Mouse (Mus musculus) heart, adult 18-20 months (tissue): ENCODE data around the gene Ndufs1. TPM values are rescaled to one million over a fixed set of nuclear protein-coding genes. Genes with fewer than 3 reads are reported as not detected.
A peak's percentile ranks its signal among the peaks of the same experiment; 100 is the strongest.

Experiments
- DNase-seq, 2 experiments: peaks; one replicate each; pipeline ENCODE4 v3.0.0; 2021 to 2022; ENCODE audit warnings: mixed read lengths in 1 of 2
- long read RNA-seq, 2 experiments: library from polyadenylated mRNA; stranded (forward); transcript quantifications; one replicate each; pipeline ENCODE4 v2.0.0; 2021
- total RNA-seq, 2 experiments: library from RNA; stranded (reverse); gene quantifications; 2 replicates each; pipeline ENCODE4 v1.2.3; 2021

Ndufs1 gene
- 100 to 1,000 TPM; 828 to 862 TPM for total RNA-seq
- long read RNA-seq, experiment 1, transcript Ndufs1-201 (19 exons, 2,661 nt) = major isoform, 605 of 1,045 reads
- long read RNA-seq, experiment 1, transcript Ndufs1-203 (19 exons, 2,590 nt) = minor isoform, 196 of 1,045 reads
- long read RNA-seq, experiment 1, partial matches to known transcripts = 26 of 1,045 reads
- long read RNA-seq, experiment 1, other reads (novel, unspliced or antisense) = 215 of 1,045 reads
- long read RNA-seq, experiment 2, transcript Ndufs1-203 (19 exons, 2,590 nt) = minor isoform, 101 of 515 reads
- long read RNA-seq, experiment 2, transcript Ndufs1-201 (19 exons, 2,661 nt) = major isoform, 289 of 515 reads
- long read RNA-seq, experiment 2, partial matches to known transcripts = 43 of 515 reads
- long read RNA-seq, experiment 2, other reads (novel, unspliced or antisense) = 77 of 515 reads

GRCm38 (mm10) chr1:63176604-63177421 lies at the start of gene Ndufs1, which contains the start of gene Eef1b2:
TSS of gene Ndufs1 (minus strand) at chr1:63176833.
TSS of gene Eef1b2 (plus strand) at chr1:63176825.
- DNase-seq = peak; percentile 98 to 99

DNA sequence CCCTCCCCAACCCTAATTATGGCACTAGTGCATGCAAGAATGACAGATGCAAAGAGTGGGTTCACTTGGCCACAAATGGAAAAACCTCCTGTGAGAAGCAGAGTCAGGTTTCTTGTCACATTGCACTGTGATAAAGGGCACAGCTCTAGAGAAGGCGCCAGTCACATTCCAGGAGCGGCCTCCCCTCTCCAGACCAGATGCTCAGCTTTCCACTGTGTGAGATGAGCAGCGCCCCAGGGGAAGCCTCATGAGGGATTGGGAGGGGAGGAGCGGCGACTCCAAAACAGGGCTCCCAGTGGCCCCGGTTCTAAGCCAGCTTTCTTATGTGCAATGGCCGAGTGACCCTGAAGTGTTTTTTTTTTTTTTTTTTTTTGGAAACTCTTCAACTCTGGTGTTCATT lies 49.3 kb upstream of the Ndufs1 start:
- no peak for DNase-seq

DNA sequence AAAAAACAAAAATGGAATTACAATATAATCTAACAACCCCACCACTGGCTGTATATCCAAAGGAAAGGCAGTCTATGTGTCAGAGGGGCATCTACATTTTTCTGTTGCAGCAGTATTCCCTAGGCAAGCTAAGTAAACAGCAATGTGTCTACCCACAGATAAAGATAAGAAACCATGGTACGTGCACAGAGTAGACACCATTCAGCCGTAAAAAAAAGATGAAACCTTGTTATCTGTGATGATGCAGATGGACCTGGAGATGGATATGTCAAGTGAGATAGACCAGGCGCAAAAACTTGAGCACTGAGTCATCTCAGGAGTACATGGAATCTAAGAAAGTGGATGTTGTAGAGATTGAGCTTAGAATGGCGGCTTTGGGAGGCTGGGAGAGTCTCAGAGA lies 48.4 kb upstream of the Ndufs1 start:
- no peak for DNase-seq

DNA sequence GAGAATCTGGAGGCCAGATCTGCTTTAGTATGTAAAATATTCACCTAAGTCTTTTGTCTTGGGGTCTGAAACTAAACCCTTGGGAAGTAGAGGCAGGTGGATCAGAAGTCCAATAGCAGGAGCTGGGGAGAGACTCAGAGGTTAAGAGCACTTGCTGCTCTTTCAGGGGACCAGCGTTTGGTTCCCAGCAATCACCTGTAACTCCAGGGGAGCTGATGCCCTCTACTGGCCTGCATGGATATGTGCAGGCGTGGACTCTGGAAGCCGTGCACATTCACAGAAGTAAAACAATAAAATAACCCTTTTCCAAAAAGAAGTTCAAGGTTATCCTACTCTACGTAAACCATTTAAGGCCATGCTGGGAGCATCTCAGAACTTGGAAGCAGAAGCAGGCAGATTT lies 42.6 kb upstream of the Ndufs1 start:
- DNase-seq = no peak

DNA sequence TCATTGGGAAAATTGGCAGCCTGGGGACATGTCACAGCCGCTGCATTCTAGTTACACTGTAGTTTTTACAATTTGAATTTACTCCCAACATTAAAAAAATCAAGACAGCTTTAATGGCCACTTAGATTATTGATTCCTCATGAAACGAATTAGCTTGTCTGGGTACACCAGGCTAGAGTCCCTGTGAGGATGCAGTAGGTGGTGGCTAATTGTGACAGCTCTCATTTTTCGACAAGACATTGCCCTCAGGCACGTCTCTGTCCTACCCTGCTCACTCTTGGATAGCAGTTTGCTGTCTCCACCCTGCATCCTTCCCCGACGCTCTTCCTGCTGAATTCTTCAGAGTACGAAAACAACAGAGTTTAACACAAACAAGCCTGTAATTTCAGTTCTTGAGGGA lies 38.0 kb upstream of the Ndufs1 start:
- peak in 1 of 2 experiments; percentile 23 for DNase-seq

DNA sequence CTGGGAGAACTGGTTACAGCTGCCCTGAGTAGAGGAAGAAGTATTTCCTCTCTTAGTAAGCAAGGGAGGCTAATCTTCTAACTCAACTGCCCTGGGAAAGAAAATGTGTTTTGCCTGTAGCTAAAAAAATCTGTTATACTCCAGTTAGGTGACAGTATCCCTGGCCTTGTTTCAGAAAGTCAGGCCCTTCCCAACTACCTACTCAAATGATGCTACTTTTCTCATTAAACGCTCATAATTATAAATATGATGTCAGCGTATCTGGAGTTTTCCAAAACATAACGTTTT lies 37.6 kb upstream of the Ndufs1 start, which contains the start of gene Gpr1:
Gpr1 (minus strand) TSS at position 273 of the 288 bp plus-strand sequence.
- no peak for DNase-seq

GRCm38 (mm10) chr1:63213478-63214270 lies 37.0 kb upstream of the Ndufs1 start:
- DNase-seq = no peak

DNA sequence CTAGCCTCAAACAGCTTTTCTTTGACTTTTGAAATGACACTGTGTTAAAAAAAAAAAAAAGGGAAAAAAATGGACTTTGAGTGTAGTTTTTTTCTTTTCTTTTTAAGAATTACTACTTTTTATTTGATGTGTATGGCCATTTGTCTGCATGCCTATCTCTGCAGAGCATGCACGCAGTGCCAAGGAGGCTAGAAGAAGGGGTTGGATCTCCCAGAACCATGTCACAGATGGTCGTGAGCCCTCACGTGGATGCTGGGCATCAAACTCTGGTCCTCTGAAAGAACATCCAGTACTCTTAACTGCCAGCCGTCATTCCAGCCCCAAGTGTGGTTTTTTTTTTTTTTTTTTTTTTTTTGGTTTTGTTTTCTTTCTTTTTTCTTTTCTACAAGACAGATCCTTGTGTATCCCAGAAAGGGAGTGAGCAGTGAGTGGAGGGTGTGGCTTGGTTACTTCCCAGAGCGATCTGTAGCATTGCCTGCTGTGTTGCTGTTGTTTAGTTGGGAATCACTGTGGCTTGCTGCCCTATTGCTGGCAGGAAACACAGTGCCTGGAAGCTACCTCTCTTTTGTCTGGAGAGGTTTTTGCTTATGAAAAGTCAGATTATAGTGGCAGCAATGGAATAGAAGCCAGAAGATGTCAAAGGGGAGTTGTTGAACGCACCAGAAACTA lies 33.4 kb upstream of the Ndufs1 start:
- DNase-seq = no peak

DNA sequence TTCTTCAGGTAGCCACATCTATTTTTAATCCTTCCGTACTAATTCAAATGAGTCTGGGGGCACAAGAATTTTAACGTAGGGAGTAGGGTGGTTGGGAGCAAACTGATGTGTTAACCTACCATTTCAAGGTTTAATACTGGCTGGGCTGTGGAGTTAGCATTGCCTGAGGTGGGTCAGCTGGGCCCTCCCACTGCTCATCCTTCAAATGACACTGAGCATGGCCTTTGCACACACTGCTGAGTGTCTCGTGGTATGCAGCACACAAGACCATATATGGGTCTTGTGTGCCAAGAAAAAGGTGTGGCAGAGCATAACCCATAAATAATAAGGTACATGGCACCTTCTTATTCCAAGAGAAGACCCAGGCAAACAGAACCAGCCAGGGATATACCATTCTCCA lies 31.0 kb upstream of the Ndufs1 start:
- no peak for DNase-seq

GRCm38 (mm10) chr1:63204660-63205394 lies 28.2 kb upstream of the Ndufs1 start:
- DNase-seq = no peak

DNA sequence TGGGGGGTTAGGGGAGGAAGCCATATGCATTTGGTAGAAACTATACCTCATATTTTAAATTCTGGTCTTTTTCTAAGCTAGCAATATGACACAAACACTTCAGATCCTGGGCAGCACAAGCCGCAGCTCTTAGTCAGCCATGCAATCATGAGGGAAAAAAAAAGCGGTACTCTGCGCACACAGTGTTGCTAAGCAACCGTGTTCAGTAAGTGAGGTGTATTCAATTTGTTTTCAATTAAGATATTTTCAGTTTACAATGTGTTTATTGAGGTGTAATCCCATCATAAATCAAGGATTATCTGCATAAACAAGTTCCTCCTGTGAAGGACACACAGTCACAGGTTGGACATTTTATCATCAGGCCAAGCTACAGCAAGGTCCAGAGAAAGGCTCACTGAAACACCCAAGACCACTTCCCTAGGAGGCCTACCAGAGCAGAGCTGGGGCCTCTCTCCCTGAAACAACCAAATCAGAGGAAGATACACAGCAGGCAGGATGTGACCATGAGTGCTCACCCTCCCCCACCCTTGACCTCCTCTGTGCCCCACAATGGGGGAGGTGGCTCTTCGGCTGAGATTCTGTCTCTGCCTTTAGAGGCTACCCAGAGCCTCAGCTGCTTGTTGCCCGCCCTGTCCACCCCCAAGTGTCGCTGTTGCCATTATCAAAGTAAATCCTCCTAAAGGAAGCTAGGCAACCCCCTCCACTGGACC lies 27.5 kb upstream of the Ndufs1 start:
- no peak for DNase-seq

GRCm38 (mm10) chr1:63203471-63203870 lies 26.8 kb upstream of the Ndufs1 start:
- DNase-seq = no peak

DNA sequence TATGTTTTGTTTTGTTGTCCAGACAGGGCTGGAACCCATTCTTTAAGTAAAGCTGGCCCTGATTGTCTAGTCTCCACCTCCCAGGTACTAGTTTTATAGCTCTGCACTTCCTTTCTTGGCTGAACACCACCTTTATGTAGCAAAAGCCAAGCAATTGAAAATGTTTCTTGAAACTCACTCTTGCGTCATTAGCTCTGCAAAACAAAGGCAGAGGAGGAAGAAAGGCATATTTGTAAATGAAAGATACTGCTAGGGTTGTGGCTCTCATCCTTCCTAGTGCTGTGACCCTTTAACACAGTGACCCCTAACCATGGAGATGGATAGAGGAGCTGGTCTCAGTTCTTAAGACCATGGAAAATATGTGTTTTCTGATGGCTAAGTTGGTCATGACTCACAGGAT lies 25.0 kb upstream of the Ndufs1 start:
- no peak for DNase-seq

- no peak for DNase-seq
Observed at GRCm38 (mm10) chr1:63200322-63200721, 23.7 kb upstream of the Ndufs1 start.

DNA sequence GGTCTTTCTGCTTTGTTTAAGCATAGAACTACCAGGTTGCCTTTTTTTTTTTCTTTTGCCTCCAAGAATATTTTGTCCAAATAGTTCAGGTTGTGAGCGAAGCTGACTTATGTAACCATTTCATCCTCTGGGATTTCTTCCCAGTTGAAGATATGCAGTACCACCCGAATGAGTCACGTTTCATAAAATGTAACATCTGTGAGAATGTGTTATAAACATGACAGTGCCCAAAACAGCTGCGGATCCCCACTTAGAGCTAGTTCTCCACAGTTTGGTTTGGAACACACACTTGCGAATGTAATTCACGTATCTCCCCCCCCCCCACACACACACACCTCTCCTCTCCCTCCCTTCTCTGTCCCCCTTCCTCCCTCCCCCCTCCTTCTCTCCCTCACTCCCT lies 22.8 kb upstream of the Ndufs1 start:
- peak; percentile 19 to 24 for DNase-seq

DNA sequence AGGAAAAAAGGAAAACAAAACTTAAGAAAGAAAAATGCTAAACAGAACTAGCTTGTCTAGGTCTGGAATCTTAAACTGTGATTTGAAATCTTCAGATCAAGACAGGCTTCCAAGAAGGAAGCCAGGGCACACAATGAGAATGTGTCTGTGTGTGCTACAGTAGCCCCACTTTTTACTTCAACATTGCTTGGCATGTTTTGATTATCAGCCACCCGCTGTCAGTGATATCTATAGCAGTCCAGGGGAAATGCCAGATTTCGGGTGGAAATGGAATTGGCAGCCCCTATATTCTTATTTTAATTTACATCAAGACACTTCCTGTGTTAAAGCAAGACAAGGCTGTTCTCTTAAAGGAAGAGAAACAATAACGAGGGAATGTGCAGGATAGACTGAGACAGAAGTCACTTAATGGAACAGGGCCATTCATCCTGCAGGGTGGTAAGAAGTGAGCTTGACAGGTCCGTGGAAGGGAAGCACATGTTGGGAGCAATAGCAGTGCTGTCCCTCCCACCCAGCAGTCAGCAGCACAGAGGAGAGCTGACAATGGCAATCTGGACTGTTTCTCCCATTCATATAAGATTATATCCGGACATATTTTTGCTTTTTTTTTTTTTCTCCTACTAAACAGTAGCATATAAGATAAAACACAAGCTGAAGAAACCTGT lies 19.3 kb upstream of the Ndufs1 start:
- DNase-seq = no peak

GRCm38 (mm10) chr1:63192306-63193065 lies 15.9 kb upstream of the Ndufs1 start:
- no peak for DNase-seq

DNA sequence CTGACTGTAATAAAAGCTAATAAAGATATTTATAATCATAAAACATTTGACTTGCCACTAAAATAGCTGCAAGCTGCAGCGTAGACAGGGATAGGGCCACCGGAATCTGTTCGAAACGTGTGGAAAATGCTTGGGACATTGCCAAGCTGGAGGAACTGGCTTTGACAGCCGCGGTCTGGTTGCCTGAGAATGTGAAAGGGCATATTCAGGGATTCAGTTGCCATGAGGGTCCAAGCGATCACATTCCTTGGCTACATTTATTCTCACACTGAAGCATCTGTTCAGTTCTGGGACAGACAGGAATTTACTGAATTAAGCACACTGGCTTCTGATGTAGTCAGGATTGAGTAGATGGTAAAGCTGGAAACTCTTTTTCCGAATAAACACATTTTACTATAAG lies 14.2 kb upstream of the Ndufs1 start:
- DNase-seq = peak in 1 of 2 experiments; percentile 29

GRCm38 (mm10) chr1:63188536-63188935 lies 11.9 kb upstream of the Ndufs1 start:
- DNase-seq = no peak
